Mouse (Mus musculus): Measurements from ENCODE around the gene Hvcn1. TPM values are rescaled to one million over a fixed set of nuclear protein-coding genes. Genes with fewer than 3 reads are reported as not detected.
"Not testable (repeated sequence)": the region's sequence is repeated elsewhere in the genome, so short reads cannot be mapped to it uniquely, and the experiment has no call there.

Hvcn1 gene
- polyA plus RNA-seq, 1 experiment from 2014 or later, result 1.8 TPM

GRCm38 (mm10) chr5:122176398-122176797 is 30.2 kb upstream of the Hvcn1 start:
- no peaks in the 10 kb centered on the region for H3K27me3 ChIP-seq
- 23% methylated on average over 1 of the region's 1 CpGs for WGBS
- no peak overlapping the region for H3K4me2 ChIP-seq
- no peaks in the 10 kb centered on the region for H3K9me3 ChIP-seq
- no peak for ATAC-seq (ENCODE audit: low FRiP score)
- H3K4me3 ChIP-seq, result no peak overlapping the region
- H3K36me3 ChIP-seq, result peaks cover 47% of the 10 kb centered on the region
- no peaks in the 10 kb centered on the region for H3K4me1 ChIP-seq (replicated peaks)
- no peak overlapping the region for H3K9ac ChIP-seq
- H3K27ac ChIP-seq, result no peak overlapping the region

- Histone ChIP-seq H3K9me3 (no peaks in the 10 kb centered on the region), H3K9ac (no peak overlapping the region), H3K4me2 (no peak overlapping the region), H3K4me1 (replicated peaks) (no peaks in the 10 kb centered on the region), H3K27me3 (no peaks in the 10 kb centered on the region), H3K36me3 (peaks cover 26% of the 10 kb centered on the region), H3K4me3 (no peak overlapping the region), H3K27ac (0 out of 2 replicates have a peak overlapping the region, but pooled peaks have one; percentile 19)
- 75% methylated on average over 6 of the region's 6 CpGs for WGBS
- ATAC-seq (ENCODE audit: low FRiP score), result no peak
Observed at GRCm38 (mm10) chr5:122179665-122180064, 26.9 kb upstream of the Hvcn1 start.

- H3K27ac ChIP-seq, result no peak overlapping the region
- H3K9me3 ChIP-seq, result no peaks in the 10 kb centered on the region
- H3K9ac ChIP-seq, result no peak overlapping the region
- no peak overlapping the region for H3K4me2 ChIP-seq
- H3K4me3 ChIP-seq, result no peak overlapping the region
- peaks cover 5% of the 10 kb centered on the region; the same call in 1 of the 2 replicates for H3K36me3 ChIP-seq
- no peaks in the 10 kb centered on the region for H3K4me1 ChIP-seq (replicated peaks)
- ATAC-seq (ENCODE audit: low FRiP score), result no peak
- WGBS, result 87% methylated on average over 7 of the region's 7 CpGs
- no peaks in the 10 kb centered on the region for H3K27me3 ChIP-seq
Observed at GRCm38 (mm10) chr5:122184283-122184806, 22.3 kb upstream of the Hvcn1 start.

GRCm38 (mm10) chr5:122184858-122185257 is 21.7 kb upstream of the Hvcn1 start:
- H3K4me1 ChIP-seq (replicated peaks); H3K27me3 ChIP-seq; H3K27ac ChIP-seq; H3K4me3 ChIP-seq; H3K9ac ChIP-seq; ATAC-seq (ENCODE audit: low FRiP score); H3K36me3 ChIP-seq; H3K9me3 ChIP-seq; H3K4me2 ChIP-seq: not testable (repeated sequence)
- WGBS, result over 99% methylated on average over 6 of the region's 6 CpGs

GRCm38 (mm10) chr5:122189115-122189514 is 17.5 kb upstream of the Hvcn1 start:
- no peak overlapping the region for H3K9ac ChIP-seq

GRCm38 (mm10) chr5:122190465-122190864 is 16.1 kb upstream of the Hvcn1 start:
- no peak overlapping the region for H3K27ac ChIP-seq
- H3K9me3 ChIP-seq, result no peaks in the 10 kb centered on the region
- no peak overlapping the region for H3K4me2 ChIP-seq
- 50% methylated on average over 7 of the region's 7 CpGs for WGBS
- H3K9ac ChIP-seq, result no peak overlapping the region
- no peaks in the 10 kb centered on the region for H3K36me3 ChIP-seq
- no peak for ATAC-seq (ENCODE audit: low FRiP score)
- H3K4me1 ChIP-seq (replicated peaks), result no peaks in the 10 kb centered on the region
- H3K27me3 ChIP-seq, result no peaks in the 10 kb centered on the region
- H3K4me3 ChIP-seq, result no peak overlapping the region

More at GRCm38 (mm10) chr5:122189115-122189514, 17.5 kb upstream of the Hvcn1 start:
- Histone ChIP-seq H3K9me3 (no peaks in the 10 kb centered on the region), H3K27ac (no peak overlapping the region), H3K4me1 (replicated peaks) (no peaks in the 10 kb centered on the region), H3K4me3 (no peak overlapping the region), H3K4me2 (no peak overlapping the region), H3K27me3 (no peaks in the 10 kb centered on the region), H3K36me3 (no peaks in the 10 kb centered on the region)
- 69% methylated on average over 3 of the region's 3 CpGs for WGBS
- ATAC-seq (ENCODE audit: low FRiP score), result no peak

- Histone ChIP-seq H3K27me3 (no peaks in the 10 kb centered on the region), H3K9ac (no peak overlapping the region), H3K4me1 (replicated peaks) (no peaks in the 10 kb centered on the region), H3K36me3 (no peaks in the 10 kb centered on the region), H3K27ac (no peak overlapping the region), H3K4me2 (no peak overlapping the region), H3K9me3 (no peaks in the 10 kb centered on the region), H3K4me3 (no peak overlapping the region)
- 67% methylated on average over 12 of the region's 12 CpGs for WGBS
- ATAC-seq (ENCODE audit: low FRiP score), result no peak
Observed at GRCm38 (mm10) chr5:122191269-122192063, 15.1 kb upstream of the Hvcn1 start.

GRCm38 (mm10) chr5:122192347-122192746 is 14.3 kb upstream of the Hvcn1 start:
- Histone ChIP-seq H3K27ac (no peak overlapping the region), H3K4me3 (no peak overlapping the region), H3K36me3 (no peaks in the 10 kb centered on the region), H3K9me3 (no peaks in the 10 kb centered on the region), H3K4me1 (replicated peaks) (no peaks in the 10 kb centered on the region), H3K4me2 (no peak overlapping the region), H3K27me3 (no peaks in the 10 kb centered on the region), H3K9ac (no peak overlapping the region)
- ATAC-seq (ENCODE audit: low FRiP score), result no peak
- WGBS, result 48% methylated on average over 3 of the region's 4 CpGs

- Histone ChIP-seq H3K9ac (no peak overlapping the region), H3K4me1 (replicated peaks) (no peaks in the 10 kb centered on the region), H3K27me3 (no peaks in the 10 kb centered on the region), H3K36me3 (no peaks in the 10 kb centered on the region), H3K4me2 (no peak overlapping the region), H3K9me3 (peaks cover 6% of the 10 kb centered on the region), H3K27ac (no peak overlapping the region), H3K4me3 (no peak overlapping the region)
- ATAC-seq (ENCODE audit: low FRiP score), result no peak
- 94% methylated on average over 4 of the region's 4 CpGs for WGBS
Observed at GRCm38 (mm10) chr5:122200872-122201271, 5.7 kb upstream of the Hvcn1 start.

- ATAC-seq (ENCODE audit: low FRiP score), result no peak
- peaks cover 6% of the 10 kb centered on the region for H3K9me3 ChIP-seq
Observed at GRCm38 (mm10) chr5:122201904-122202303, 4.7 kb upstream of the Hvcn1 start.

GRCm38 (mm10) chr5:122204180-122204579 is 2.4 kb upstream of the Hvcn1 start:
- Histone ChIP-seq H3K27me3 (no peaks in the 10 kb centered on the region), H3K36me3 (no peaks in the 10 kb centered on the region), H3K4me1 (replicated peaks) (peaks cover 2% of the 10 kb centered on the region; the same call in 1 of the 2 replicates), H3K4me2 (no peak overlapping the region), H3K9me3 (peaks cover 6% of the 10 kb centered on the region), H3K9ac (no peak overlapping the region), H3K27ac (no peak overlapping the region), H3K4me3 (no peak overlapping the region)
- 71% methylated on average over 2 of the region's 2 CpGs for WGBS
- ATAC-seq (ENCODE audit: low FRiP score), result no peak

More at GRCm38 (mm10) chr5:122201904-122202303, 4.7 kb upstream of the Hvcn1 start:
- WGBS, result 91% methylated on average over 6 of the region's 6 CpGs
- H3K9ac ChIP-seq, result no peak overlapping the region
- no peak overlapping the region for H3K4me2 ChIP-seq
- no peaks in the 10 kb centered on the region for H3K27me3 ChIP-seq
- no peak overlapping the region for H3K27ac ChIP-seq
- no peak overlapping the region for H3K4me3 ChIP-seq
- no peaks in the 10 kb centered on the region for H3K36me3 ChIP-seq
- H3K4me1 ChIP-seq (replicated peaks), result no peaks in the 10 kb centered on the region

- no peak overlapping the region for H3K4me3 ChIP-seq
- ATAC-seq (ENCODE audit: low FRiP score), result no peak
- H3K9me3 ChIP-seq, result no peaks in the 10 kb centered on the region
- peaks cover 12% of the 10 kb centered on the region for H3K4me1 ChIP-seq (replicated peaks)
- H3K27me3 ChIP-seq, result no peaks in the 10 kb centered on the region
- no peak overlapping the region for H3K9ac ChIP-seq
- WGBS, result 64% methylated on average over 6 of the region's 6 CpGs
- no peak overlapping the region for H3K27ac ChIP-seq
- H3K4me2 ChIP-seq, result no peak overlapping the region
- no peaks in the 10 kb centered on the region for H3K36me3 ChIP-seq
Observed at GRCm38 (mm10) chr5:122208909-122209308, 2.3 kb downstream of the Hvcn1 start.

All from hindbrain, embryonic 13.5 days (tissue).